Mouse (Mus musculus) embryonic facial prominence, embryonic 14.5 days (tissue): Measurements from ENCODE around the gene Stk38l. TPM values are rescaled to one million over a fixed set of nuclear protein-coding genes. Genes with fewer than 3 reads are reported as not detected.

Source experiments
- ATAC-seq: fragments of 200-750 bp; cut with Nextera tagmentation; 2 replicates; pipeline ENCODE4 v1.8.0; 2017; ENCODE audit warnings: low read depth, moderate number of reproducible peaks, moderate TSS enrichment
- DNase-seq: peaks from one replicate; pipeline ENCODE4 v3.0.0-alpha.2; 2015; ENCODE audit warnings: low spot score
- H3K27ac ChIP-seq: fragments of 300-500 bp; sonication (generic); replicated peaks from 2 replicates; pipeline ENCODE4 v1.5.1; 2014; ENCODE audit warnings: low read depth, mild to moderate bottlenecking, low read length, moderate library complexity
- H3K27me3 ChIP-seq: fragments of 300-500 bp; sonication (generic); replicated peaks from 2 replicates; pipeline ENCODE4 v1.6.1; 2014; ENCODE audit warnings: low read length; ENCODE audit not compliant: control insufficient read depth, insufficient read depth
- H3K36me3 ChIP-seq: fragments of 300-500 bp; sonication (generic); 2 replicates; pipeline ENCODE4 v1.6.1; 2014; ENCODE audit warnings: low read length, mixed read lengths; ENCODE audit not compliant: control insufficient read depth, insufficient read depth
- H3K4me1 ChIP-seq: fragments of 300-500 bp; sonication (generic); 2 replicates; pipeline ENCODE4 v1.6.1; 2014; ENCODE audit warnings: antibody characterized with exemption, low read length; ENCODE audit not compliant: control insufficient read depth, insufficient read depth
- H3K4me2 ChIP-seq: fragments of 300-500 bp; sonication (generic); 2 replicates; pipeline ENCODE4 v1.6.1; 2014; ENCODE audit warnings: low read depth, mild to moderate bottlenecking, low read length, moderate library complexity, mixed read lengths
- H3K4me3 ChIP-seq: fragments of 300-500 bp; sonication (generic); 2 replicates; pipeline ENCODE4 v1.5.1; 2014; ENCODE audit warnings: low read depth, mild to moderate bottlenecking, low read length
- H3K9ac ChIP-seq: fragments of 300-500 bp; sonication (generic); 2 replicates; pipeline ENCODE4 v1.6.1; 2014; ENCODE audit warnings: low read depth, mild to moderate bottlenecking, low read length, moderate library complexity, mixed read lengths
- H3K9me3 ChIP-seq: fragments of 300-500 bp; sonication (generic); 2 replicates; pipeline ENCODE4 v1.6.1; 2016; ENCODE audit warnings: low read length; ENCODE audit not compliant: control insufficient read depth
- WGBS: fragments of 180-500 bp; shearing (Covaris S2); extraction: QIAGEN DNeasy Blood & Tissue Kit; methylation state at CpG from one replicate; pipeline ENCODE4 v1.1.7; 2014; 5-methylcytosine and 5-hydroxymethylcytosine counted together
- polyA plus RNA-seq: library from polyadenylated mRNA; unstranded; fragments of >200 nt; fragmentation: Nextera tagmentation; extraction: Ambion mirVana; gene quantifications from 2 replicates; pipeline ENCODE4 v1.2.1, GENCODE M21; 2014

Gene Stk38l
- polyA plus RNA-seq, 1 experiment from 2014 or later: 18.5 TPM

- H3K27ac ChIP-seq: no peak within 1 kb of the TSS
- peak; percentile 99 for ATAC-seq
- no peaks in the 10 kb centered on the region for H3K4me1 ChIP-seq
- no peaks in the 10 kb centered on the region; the same call in 1 of the 2 replicates for H3K27me3 ChIP-seq
- H3K9ac ChIP-seq: peak within 1 kb of the TSS; percentile 66
- no peaks in the 10 kb centered on the region for H3K36me3 ChIP-seq
- peak; percentile 93 for DNase-seq
- H3K4me2 ChIP-seq: peak within 1 kb of the TSS; percentile 72
- peak within 1 kb of the TSS; percentile 50 for H3K4me3 ChIP-seq
- 2% methylated on average over 28 of the region's 36 CpGs for WGBS
- no peaks in the 10 kb centered on the region for H3K9me3 ChIP-seq
Measured at GRCm38 (mm10) chr6:146795924-146796545, 71.2 kb downstream of the Stk38l start, which contains the start of gene Arntl2. TSS of gene Arntl2 (plus strand) at chr6:146796055.

- no peak overlapping the region for H3K27ac ChIP-seq
- ATAC-seq (no peak), DNase-seq (no peak)
- no peak overlapping the region for H3K4me3 ChIP-seq
- H3K4me1 ChIP-seq: no peaks in the 10 kb centered on the region
- no peaks in the 10 kb centered on the region for H3K9me3 ChIP-seq
- no peaks in the 10 kb centered on the region; the same call in 1 of the 2 replicates for H3K27me3 ChIP-seq
- 70% methylated on average over 5 of the region's 5 CpGs for WGBS
- no peak overlapping the region for H3K4me2 ChIP-seq
- no peak overlapping the region for H3K9ac ChIP-seq
- H3K36me3 ChIP-seq: no peaks in the 10 kb centered on the region
Measured at GRCm38 (mm10) chr6:146797446-146797845, 72.7 kb downstream of the Stk38l start.

GRCm38 (mm10) chr6:146809991-146810390 lies 85.2 kb downstream of the Stk38l start:
- Histone ChIP-seq H3K9me3 (no peaks in the 10 kb centered on the region), H3K9ac (no peak overlapping the region), H3K27ac (no peak overlapping the region), H3K4me2 (no peak overlapping the region), H3K4me1 (no peaks in the 10 kb centered on the region), H3K27me3 (no peaks in the 10 kb centered on the region), H3K4me3 (no peak overlapping the region), H3K36me3 (peaks cover 23% of the 10 kb centered on the region)
- 87% methylated on average over 6 of the region's 6 CpGs for WGBS
- ATAC-seq (no peak), DNase-seq (no peak)

GRCm38 (mm10) chr6:146813007-146813406 lies 88.2 kb downstream of the Stk38l start:
- Histone ChIP-seq H3K9ac (no peak overlapping the region), H3K9me3 (no peaks in the 10 kb centered on the region), H3K36me3 (peaks cover 16% of the 10 kb centered on the region), H3K4me1 (no peaks in the 10 kb centered on the region), H3K4me2 (no peak overlapping the region), H3K4me3 (no peak overlapping the region), H3K27ac (no peak overlapping the region), H3K27me3 (no peaks in the 10 kb centered on the region)
- no peak for ATAC-seq
- no peak for DNase-seq
- WGBS: 81% methylated on average over 5 of the region's 5 CpGs

- ATAC-seq (no peak), DNase-seq (no peak)
- H3K4me1 ChIP-seq: no peaks in the 10 kb centered on the region
- H3K9ac ChIP-seq: no peak overlapping the region
- H3K36me3 ChIP-seq: peaks cover 10% of the 10 kb centered on the region; the same call in 1 of the 2 replicates
- H3K27ac ChIP-seq: no peak overlapping the region
- H3K4me3 ChIP-seq: no peak overlapping the region
- 82% methylated on average over 29 of the region's 29 CpGs for WGBS
- no peak overlapping the region for H3K4me2 ChIP-seq
- no peaks in the 10 kb centered on the region for H3K9me3 ChIP-seq
- H3K27me3 ChIP-seq: no peaks in the 10 kb centered on the region
Measured at GRCm38 (mm10) chr6:146820177-146820965, 95.6 kb downstream of the Stk38l start.

GRCm38 (mm10) chr6:146821958-146822357 lies 97.2 kb downstream of the Stk38l start:
- 89% methylated on average over 13 of the region's 13 CpGs for WGBS
- no peak for ATAC-seq

GRCm38 (mm10) chr6:146824727-146825486 lies 100.1 kb downstream of the Stk38l start:
- Histone ChIP-seq H3K9me3 (no peaks in the 10 kb centered on the region), H3K36me3 (peaks cover 10% of the 10 kb centered on the region; the same call in 1 of the 2 replicates), H3K4me3 (no peak overlapping the region), H3K27ac (no peak overlapping the region), H3K27me3 (no peaks in the 10 kb centered on the region), H3K9ac (no peak overlapping the region), H3K4me2 (no peak overlapping the region), H3K4me1 (no peaks in the 10 kb centered on the region)
- WGBS: 39% methylated on average over 16 of the region's 16 CpGs
- DNase-seq (peak; percentile 62), ATAC-seq (peak; percentile 50)

More at GRCm38 (mm10) chr6:146821958-146822357, 97.2 kb downstream of the Stk38l start:
- Histone ChIP-seq H3K4me2 (no peak overlapping the region), H3K9me3 (no peaks in the 10 kb centered on the region), H3K4me1 (no peaks in the 10 kb centered on the region), H3K36me3 (peaks cover 10% of the 10 kb centered on the region; the same call in 1 of the 2 replicates), H3K4me3 (no peak overlapping the region), H3K27ac (no peak overlapping the region), H3K9ac (no peak overlapping the region), H3K27me3 (no peaks in the 10 kb centered on the region)
- DNase-seq: no peak

- no peak for DNase-seq
- Histone ChIP-seq H3K9ac (no peak overlapping the region), H3K4me2 (no peak overlapping the region), H3K9me3 (no peaks in the 10 kb centered on the region), H3K27me3 (no peaks in the 10 kb centered on the region), H3K27ac (no peak overlapping the region), H3K4me1 (no peaks in the 10 kb centered on the region), H3K36me3 (peaks cover 10% of the 10 kb centered on the region; the same call in 1 of the 2 replicates), H3K4me3 (no peak overlapping the region)
- ATAC-seq: no peak
- WGBS: 75% methylated on average over 1 of the region's 1 CpGs
Measured at GRCm38 (mm10) chr6:146825487-146825773, 100.6 kb downstream of the Stk38l start.
